Mouse (Mus musculus) heart, embryonic 16.5 days (tissue): Measurements from ENCODE around the gene Gramd2. TPM values are rescaled to one million over a fixed set of nuclear protein-coding genes. Genes with fewer than 3 reads are reported as not detected.
"Not testable (repeated sequence)": the region's sequence is repeated elsewhere in the genome, so short reads cannot be mapped to it uniquely, and the experiment has no call there.

Experiments used
- ATAC-seq: fragments of 200-750 bp; cut with Nextera tagmentation; replicated peaks from 2 replicates; pipeline ENCODE4 v1.8.0; 2017; ENCODE audit warnings: moderate number of reproducible peaks; ENCODE audit not compliant: insufficient read depth, low FRiP score; ENCODE audit errors: extremely low read depth
- H3K27ac ChIP-seq: fragments of 300-500 bp; sonication (generic); 2 replicates; pipeline ENCODE4 v1.5.1; 2014; ENCODE audit warnings: mild to moderate bottlenecking, low read length, control low read depth, moderate library complexity
- H3K27me3 ChIP-seq: fragments of 300-500 bp; sonication (generic); 2 replicates; pipeline ENCODE4 v1.6.1; 2014; ENCODE audit warnings: low read length, mixed read lengths; ENCODE audit not compliant: control insufficient read depth, insufficient read depth
- H3K36me3 ChIP-seq: fragments of 300-500 bp; sonication (generic); 2 replicates; pipeline ENCODE4 v1.6.1; 2014; ENCODE audit not compliant: control insufficient read depth, insufficient read depth
- H3K4me1 ChIP-seq: fragments of 300-500 bp; sonication (generic); 2 replicates; pipeline ENCODE4 v1.6.1; 2014; ENCODE audit warnings: low read length, mixed read lengths; ENCODE audit not compliant: control insufficient read depth, insufficient read depth
- H3K4me2 ChIP-seq: fragments of 300-500 bp; sonication (generic); 2 replicates; pipeline ENCODE4 v1.6.1; 2014; ENCODE audit warnings: low read depth, mild to moderate bottlenecking, control low read depth, low read length
- H3K4me3 ChIP-seq: fragments of 300-500 bp; sonication (generic); 2 replicates; pipeline ENCODE4 v1.5.1; 2014; ENCODE audit warnings: mild to moderate bottlenecking, control low read depth, low read length
- H3K9ac ChIP-seq: fragments of 300-500 bp; sonication (generic); 2 replicates; pipeline ENCODE4 v1.6.1; 2014; ENCODE audit warnings: low read length, control low read depth
- H3K9me3 ChIP-seq: fragments of 300-500 bp; sonication (generic); replicated peaks from 2 replicates; pipeline ENCODE4 v1.6.1; 2016; ENCODE audit warnings: low read length; ENCODE audit not compliant: control insufficient read depth
- WGBS: fragments of 180-500 bp; shearing (Covaris S2); extraction: QIAGEN DNeasy Blood & Tissue Kit; methylation state at CpG from one replicate; pipeline ENCODE4 v1.1.7; 2014; 5-methylcytosine and 5-hydroxymethylcytosine counted together
- polyA plus RNA-seq: library from polyadenylated mRNA; unstranded; fragments of >200 nt; fragmentation: Nextera tagmentation; extraction: Ambion mirVana; gene quantifications from 2 replicates; pipeline ENCODE4 v1.2.1, GENCODE M21; 2015

Gene Gramd2
- polyA plus RNA-seq, 1 experiment from 2014 or later, result 0.34 TPM

DNA sequence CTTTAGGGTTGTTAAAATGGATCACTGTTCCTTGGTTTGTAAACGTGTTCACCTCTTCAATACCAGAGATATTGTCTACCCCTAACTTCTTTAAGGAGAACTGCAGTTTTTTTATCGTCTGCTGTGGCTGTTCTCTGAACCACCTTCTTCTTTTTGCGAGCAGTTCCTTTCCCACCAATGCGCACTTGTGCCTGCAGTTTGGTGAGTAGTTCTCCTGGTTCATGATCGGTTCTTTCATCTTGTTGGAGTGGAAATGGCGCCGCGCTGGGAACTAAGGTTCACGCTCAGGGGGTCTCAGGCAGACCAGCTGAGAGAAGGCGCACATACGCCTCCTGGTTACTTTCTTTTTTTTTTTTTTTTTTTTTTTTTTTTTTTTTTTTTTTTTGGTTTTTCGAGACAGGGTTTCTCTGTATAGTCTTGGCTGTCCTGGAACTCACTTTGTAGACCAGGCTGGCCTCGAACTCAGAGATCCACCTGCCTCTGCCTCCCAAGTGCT is 87.1 kb downstream of the Gramd2 start:
- not testable (repeated sequence) for H3K36me3 ChIP-seq, H3K9me3 ChIP-seq, ATAC-seq, H3K9ac ChIP-seq, H3K4me1 ChIP-seq, H3K27ac ChIP-seq, H3K4me3 ChIP-seq, H3K27me3 ChIP-seq, H3K4me2 ChIP-seq
- 87% methylated on average over 11 of the region's 13 CpGs for WGBS

Other genes starting within 250 kb of the Gramd2 start
- gene Arih1, start 193.5 kb upstream of the Gramd2 start, polyA plus RNA-seq, result 13.6 and 16.9 TPM in 2 replicates
- 66.2 and 76.3 TPM in 2 replicates for gene Hexa, start 140.6 kb upstream of the Gramd2 start, polyA plus RNA-seq
- gene Tmem202, start 140.3 kb upstream of the Gramd2 start, polyA plus RNA-seq, result 0.27 and 0.34 TPM in 2 replicates
- gene Celf6, start 102.2 kb upstream of the Gramd2 start, polyA plus RNA-seq, result 0.17 and 0.35 TPM in 2 replicates
- gene Parp6, start 62.9 kb upstream of the Gramd2 start, polyA plus RNA-seq, result 21.1 and 24.1 TPM in 2 replicates
- 1,977 and 2,080 TPM in 2 replicates for gene Pkm, start 23.8 kb upstream of the Gramd2 start, polyA plus RNA-seq
- gene Senp8, start 70.6 kb downstream of the Gramd2 start, polyA plus RNA-seq, result 10.2 and 10.6 TPM in 2 replicates
- 8.7 and 9.3 TPM in 2 replicates for gene Myo9a, start 70.8 kb downstream of the Gramd2 start, polyA plus RNA-seq